Mouse (Mus musculus) thymus, postnatal 0 days (tissue): ENCODE data around the gene Dnah2. TPM values are rescaled to one million over a fixed set of nuclear protein-coding genes. Genes with fewer than 3 reads are reported as not detected.

Source experiments
- DNase-seq: peaks from one replicate; pipeline ENCODE4 v3.0.0-alpha.2; 2015; ENCODE audit warnings: low spot score
- polyA plus RNA-seq: library from polyadenylated mRNA; unstranded; fragments of >200 nt; fragmentation: Nextera tagmentation; extraction: Ambion mirVana; gene quantifications from 2 replicates; pipeline ENCODE4 v1.2.1, GENCODE M21; 2015

Gene Dnah2
- polyA plus RNA-seq, 1 experiment from 2014 or later = 0.20 TPM

GRCm38 (mm10) chr11:69419813-69420553 is 128.9 kb downstream of the Dnah2 start:
- DNase-seq = peak; percentile 52

DNA sequence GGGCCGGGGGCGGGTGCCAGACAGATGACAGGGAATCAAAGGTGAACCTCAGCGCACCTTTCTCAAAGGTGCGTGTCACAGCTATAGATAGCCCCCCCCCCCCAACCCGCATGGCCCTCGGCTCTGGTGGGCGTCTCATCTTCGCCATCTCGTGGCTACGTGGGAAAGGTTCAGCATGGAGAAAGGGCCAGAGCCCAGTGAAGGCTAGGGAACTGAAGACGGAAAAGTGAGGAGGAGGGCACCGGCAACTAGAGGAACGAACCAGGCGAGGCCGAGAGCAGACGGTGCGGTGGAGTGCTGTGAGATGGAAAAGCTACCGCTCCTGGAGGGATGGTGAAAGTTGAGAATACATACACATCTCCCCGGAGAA is 129.5 kb downstream of the Dnah2 start:
- peak; percentile 45 for DNase-seq

DNA sequence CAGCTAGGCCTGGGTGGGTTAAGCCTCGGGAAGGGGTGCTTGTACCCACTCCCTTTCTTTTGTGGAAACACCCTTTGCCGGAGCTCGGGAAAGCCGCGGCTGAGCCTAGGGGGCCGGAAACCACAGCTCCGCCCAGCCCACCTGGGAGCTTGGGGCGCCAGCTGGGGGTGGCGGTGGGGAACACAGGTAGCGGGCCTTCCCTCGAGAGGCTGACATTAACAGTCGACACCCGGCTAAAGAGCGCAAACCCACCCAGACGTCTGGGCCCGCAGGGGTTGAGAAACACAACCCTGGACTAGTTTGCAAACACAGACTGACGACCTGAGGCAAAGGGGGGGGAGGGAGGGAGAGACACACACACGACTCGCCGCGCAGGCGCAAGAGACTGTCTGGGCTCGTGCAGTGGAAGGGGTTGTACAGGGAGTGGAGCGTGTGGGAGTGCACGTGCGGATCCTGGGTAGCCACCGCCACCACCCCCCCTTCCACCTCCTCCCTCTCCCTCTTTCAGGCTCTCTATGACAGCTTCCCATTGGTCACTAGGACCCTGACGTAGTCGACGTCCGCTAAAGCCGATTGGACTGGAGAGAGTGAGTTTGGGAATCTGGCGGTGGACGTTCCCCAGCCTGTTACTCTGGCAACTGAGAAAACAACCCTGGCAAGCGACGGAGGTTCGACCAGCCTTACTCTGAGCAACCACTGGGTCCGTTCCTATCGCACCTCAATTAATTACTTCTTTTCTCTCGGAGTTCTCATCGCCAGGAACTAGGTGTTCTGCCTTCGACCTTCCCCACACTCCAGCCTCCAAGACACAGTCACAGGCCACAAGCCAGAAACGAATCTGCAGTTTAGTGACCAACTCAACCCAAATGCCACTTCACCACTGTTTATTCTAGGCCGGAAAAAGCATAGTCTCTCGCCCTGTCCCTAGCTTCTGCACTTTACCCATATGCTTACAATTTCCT is 130.1 kb downstream of the Dnah2 start:
- DNase-seq = peak; percentile 87

DNA sequence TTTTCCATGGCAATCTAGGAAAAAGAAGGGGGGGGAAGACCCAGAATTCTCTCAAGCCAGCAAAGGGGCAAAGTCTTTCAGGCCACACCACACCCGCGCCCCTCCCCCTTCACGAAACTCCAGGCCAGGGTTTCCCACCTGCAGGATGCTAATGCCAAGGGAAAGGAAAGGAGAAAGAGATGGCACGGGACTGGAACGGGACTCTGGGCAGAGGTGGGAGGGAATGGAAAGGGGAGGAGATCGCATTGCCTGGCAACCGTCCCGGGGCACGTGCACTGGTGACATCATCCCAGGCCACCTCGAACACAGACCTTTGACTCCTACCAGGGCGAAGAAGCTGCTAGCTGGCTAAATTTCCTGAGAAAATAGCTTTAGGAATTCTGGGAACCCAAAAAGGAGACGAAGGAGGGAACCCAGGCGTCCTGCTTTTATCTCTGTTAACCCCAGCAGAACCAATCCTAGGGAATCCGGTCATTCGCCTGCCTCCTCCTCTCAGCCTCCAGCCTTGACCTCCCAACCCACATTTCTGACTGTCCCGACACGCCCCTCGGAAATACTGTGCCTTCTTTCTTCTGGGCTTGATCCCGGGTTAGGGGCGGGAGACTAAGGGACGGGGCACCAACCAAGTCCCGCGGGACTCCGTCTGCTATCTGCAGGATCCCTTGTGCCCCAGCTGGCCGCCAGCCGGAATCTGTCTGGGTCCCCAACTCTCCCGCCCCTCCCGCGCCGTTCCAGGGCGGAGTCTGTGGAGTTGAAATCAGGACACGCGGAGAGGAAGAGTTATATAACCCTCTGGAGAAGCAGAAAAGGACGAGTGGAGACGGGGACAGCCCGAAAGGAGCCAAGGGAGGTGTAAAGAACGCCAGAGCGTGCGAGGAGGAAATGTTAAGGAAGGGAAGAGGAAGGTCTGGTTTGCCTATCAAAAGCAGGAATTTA is 131.2 kb downstream of the Dnah2 start:
- peak; percentile 66 for DNase-seq

- no peak for DNase-seq
Observed at GRCm38 (mm10) chr11:69416921-69417448, 131.9 kb downstream of the Dnah2 start.

DNA sequence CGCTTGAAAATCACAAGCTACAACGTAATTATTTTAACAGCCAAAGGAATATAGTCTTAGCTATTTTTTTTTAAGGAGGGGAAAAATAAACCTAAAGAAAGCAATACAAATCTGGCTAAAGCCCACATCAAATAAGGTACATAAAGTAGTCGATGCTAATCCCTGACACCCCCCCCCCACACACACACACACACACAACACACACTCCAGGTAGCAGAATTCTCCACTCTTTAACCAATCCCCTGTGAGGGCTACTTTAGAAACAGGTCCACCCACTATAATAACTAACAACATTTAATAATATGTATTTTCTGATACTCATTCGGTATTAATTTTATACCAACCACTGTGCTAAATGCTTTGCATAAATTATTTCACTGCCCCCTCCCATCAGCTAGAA is 132.4 kb downstream of the Dnah2 start:
- no peak for DNase-seq

DNA sequence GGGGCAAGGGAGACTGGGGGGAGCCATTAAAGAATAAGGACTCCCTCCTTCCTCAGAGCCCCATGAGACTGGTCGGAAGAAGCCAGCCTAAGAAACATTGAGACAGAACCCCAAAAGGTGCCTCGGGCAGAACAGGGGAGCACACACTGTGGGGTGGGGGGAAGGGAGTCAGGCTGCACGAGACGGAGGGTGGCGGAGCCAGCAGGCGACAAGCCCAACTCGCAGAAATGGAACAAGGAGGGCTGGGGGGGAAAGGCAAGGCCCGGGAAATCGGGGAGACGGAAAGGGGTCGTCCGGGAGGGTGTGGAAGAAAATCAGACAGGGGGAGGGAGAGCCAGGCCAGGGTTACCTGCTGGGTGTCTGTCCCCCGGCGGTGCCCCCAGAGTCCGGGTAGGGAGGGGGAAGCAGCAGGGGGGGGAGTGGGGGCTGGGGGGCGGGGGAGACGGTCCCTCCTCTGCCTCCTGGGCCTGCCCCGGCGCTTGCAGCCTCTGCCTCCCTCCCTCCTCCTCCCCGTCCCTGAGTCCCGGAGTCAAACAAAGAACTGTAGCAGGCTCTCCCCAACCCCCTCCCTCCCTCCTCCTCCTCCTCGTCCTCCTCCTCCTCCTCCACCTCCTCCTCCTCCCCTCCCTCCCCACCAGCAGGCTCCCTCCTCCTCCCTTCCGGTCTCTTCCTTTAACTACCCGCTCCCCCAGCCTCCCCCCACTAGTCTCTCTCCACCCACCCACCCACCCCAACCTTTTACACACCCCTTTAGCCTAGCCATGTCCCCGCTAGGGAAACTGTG is 133.1 kb downstream of the Dnah2 start:
- peak; percentile 70 for DNase-seq

DNA sequence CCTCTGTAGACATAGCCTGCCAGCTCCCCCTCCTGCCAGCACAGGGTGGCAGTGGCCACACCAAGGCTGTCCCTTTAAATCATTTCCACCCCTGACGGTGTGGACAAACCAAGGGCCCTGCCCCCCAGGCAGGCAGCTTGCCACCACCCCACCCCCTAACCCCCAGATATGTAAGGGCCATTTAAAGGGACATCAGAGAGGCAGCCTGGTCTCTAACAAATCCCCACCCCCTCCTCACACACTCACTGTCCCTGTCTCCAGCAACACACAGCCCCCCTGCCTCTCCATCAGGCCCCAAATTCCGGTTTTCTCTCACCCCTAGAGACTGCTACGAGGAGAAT is 133.6 kb downstream of the Dnah2 start:
- no peak for DNase-seq

DNA sequence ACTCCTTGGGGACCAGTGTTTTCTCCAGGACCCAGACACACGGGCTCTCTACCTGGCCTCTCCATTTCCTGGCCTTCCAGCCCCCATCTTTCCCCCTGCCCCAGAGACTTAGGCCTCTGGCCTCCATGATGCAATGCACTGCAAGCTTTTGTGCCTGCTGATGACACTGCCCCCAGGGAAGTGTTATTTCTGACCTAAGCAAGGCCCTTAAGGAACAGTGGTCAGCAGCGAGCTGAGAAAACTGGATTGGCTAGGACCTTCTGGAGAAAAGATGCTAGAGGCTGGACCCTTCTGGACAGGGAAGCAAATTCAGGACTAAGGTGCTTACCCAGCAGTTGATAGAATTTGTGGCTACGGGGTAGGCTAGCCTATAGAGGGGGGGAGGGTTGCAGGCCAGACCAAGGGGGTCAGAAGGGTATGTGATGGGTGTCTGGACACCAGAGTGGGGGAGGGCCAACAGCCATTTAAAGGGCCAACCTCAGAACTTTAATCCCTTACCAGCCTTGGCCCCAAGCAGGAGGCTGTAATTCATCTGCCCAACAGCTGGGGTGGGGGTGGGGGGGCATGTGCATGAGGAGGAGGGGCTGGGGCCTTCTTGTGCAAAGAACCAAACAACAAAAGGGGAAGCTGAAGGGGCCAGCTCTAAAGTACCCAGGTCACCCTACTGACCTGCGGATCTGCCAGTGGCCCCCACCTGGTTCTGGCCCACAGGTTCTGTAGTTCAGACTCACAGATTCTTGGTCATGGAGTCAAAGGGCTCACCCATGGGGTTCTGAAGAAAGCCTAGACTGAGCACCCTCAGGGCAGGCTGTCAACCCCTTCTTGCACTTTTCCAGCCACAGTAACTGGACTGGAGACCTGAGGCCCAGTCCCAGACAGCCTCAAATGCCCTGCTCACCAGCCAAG is 134.2 kb downstream of the Dnah2 start:
- no peak for DNase-seq

- peak; percentile 87 for DNase-seq
Observed at GRCm38 (mm10) chr11:69413221-69414181, 135.4 kb downstream of the Dnah2 start, which contains the start of gene Kdm6b. Gene Kdm6b, minus strand, starts transcription at chr11:69413675.

- DNase-seq = no peak
Observed at GRCm38 (mm10) chr11:69412548-69412947, 136.4 kb downstream of the Dnah2 start.

DNA sequence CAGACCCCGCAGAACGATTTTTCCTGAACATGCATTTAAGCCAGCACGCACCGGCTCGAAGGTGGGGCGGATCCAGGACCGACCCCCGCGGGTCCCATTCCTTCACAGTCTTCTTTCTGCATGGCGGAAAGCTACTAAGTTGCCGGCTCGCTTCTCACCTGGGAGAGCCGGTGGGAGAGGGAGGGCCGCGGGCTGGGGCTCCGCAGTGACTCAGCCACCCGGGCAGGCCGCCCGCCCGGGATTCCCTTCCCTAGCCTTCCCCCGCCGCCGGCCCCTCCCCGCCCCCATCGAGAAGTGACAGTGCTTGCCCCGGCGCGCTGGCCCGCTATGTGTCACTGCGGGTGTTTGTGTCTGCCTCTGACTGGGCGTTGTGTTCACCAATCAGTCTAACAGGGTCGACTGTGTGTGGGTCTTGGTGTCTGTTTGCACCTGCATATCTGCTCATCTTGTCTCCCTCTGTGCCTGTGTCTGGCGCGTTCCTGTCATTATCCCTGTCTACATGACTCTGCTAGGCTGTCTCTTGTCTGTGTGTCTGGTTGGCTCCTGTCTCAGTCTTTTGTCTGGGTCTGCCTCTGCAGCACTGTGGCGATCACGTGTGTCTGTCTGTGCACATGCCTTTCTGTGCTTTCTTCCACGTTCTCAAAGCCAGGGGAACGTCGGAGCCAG is 137.2 kb downstream of the Dnah2 start:
- DNase-seq = peak; percentile 75

DNA sequence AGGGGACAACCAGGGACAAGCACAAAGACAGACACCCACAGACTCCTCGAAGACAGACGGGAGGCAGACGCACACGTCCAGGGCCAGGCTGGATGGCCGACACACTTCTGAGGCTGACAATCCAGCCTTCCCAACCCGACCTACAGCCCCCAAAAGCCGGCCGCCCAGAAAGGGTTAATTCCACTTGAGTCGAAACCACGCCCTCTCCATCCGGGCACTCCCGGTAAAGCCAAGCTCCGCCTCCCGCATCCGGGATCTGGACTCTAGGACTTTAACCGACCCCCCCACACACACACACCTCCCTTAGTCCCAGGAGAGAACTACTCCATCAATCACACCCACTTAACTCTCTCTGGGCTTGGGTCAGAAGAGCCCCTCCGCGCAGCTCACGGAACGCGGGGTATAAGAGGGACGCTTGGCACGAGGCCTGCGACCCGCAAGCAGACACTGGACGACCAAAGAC is 137.8 kb downstream of the Dnah2 start:
- DNase-seq = peak; percentile 92

- peak; percentile 71 for DNase-seq
Observed at GRCm38 (mm10) chr11:69410310-69411072, 138.4 kb downstream of the Dnah2 start.

GRCm38 (mm10) chr11:69410045-69410309 is 138.9 kb downstream of the Dnah2 start:
- no peak for DNase-seq

DNA sequence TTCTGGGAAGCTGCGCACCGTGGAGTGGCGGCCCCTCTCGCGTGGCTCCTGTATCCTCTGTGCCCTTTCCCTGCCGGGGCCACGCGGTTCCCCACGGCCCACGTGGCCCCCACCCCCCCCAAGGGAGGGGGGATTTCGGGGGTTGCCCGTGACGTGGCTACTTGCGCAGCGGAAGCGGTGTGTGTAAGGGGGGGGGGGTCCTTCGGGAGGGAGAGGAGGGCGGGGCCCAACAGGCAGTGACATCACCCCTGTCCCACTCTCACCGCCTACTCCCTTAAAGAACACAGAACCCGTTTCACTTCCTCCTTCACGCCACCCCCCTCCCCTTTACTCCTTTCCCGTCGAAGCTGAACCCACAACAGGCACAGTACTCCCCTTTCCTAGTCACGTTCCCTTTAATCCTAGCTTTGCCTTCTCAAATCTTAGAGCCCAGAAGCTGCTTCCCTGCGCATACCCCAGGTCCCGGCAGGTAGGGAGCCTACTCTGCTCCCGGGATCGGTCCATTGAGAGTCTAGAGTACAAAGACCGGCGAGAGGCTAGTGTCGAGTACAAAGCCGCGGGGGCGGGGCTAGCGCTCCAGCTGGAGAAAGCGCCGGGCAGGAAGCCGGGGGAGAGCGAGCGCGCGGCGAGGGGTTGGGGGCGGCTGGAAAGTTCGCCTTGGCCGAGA is 139.4 kb downstream of the Dnah2 start:
- peak; percentile 93 for DNase-seq
